Mouse (Mus musculus): ENCODE results near the gene Igsf9. TPM values are rescaled to one million over a fixed set of nuclear protein-coding genes. Genes with fewer than 3 reads are reported as not detected.

Gene Igsf9
- total and polyA plus RNA-seq, 3 experiments: 0.12 to 0.38 TPM; not detected in 1

DNA sequence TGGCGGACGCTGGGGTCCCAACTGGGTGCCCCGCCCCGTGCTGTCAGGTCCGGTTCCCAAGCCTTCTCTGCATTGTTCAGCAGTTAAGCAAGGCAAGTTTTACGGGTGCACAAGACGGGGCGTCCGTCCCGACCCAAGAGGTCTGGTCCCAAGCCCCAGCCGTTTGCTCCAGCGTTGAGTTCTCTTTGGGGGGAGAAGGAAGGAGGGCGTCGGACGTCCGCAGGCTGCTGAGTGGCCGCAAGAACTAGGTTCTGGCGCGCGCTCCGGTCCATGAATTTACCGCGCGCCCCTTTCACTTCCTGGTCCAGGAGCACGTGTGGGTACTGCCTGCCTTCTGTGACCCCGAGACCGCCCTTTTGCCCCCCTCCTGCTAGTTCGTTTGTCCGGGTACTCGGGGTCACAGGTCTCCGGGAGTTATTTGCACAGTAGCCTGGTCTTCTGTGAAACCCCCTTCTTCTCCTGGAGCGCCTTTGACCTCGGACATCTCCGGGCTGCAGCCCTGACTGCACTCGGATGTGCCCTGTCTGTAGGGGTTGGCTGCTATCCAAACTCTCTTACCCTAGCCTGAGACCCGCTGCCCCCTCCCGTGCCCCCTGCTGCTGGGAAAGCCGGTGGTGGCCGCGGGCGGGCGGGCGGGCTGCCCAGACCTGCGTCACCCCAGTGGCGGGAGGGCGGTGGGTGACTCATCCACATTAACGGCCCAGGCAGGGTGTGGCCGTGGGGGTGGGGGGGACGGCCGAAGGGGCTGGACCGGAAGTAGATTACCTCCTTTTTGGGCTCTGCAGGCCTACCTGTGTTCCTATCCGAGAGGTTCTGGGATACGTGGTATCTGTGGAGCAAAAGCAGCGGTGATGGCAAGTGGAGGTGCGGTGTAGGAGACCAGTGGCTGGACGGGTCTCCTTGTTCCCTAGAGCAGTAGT lies 19.1 kb downstream of the Igsf9 start:
- Histone ChIP-seq H3K79me2 (ENCODE audit: control insufficient read depth, insufficient read depth, low read length, poor library complexity) (peaks cover 43% of the 10 kb centered on the region), H3K9ac (ENCODE audit: control insufficient read depth, low read depth, low read length, poor library complexity, severe bottlenecking) (peak overlapping the region; percentile 92), H3K4me1 (ENCODE audit: control insufficient read depth in 1 of 2, insufficient read depth in 2 of 2, low read length in 2 of 2) (peaks cover 9 to 37% of the 10 kb centered on the region in 2 experiments), H3K9me3 (replicated peaks; ENCODE audit: insufficient read depth, low read length) (no peaks in the 10 kb centered on the region), H3K36me3 (ENCODE audit: control insufficient read depth in 1 of 2, insufficient read depth in 2 of 2, low read length in 2 of 2) (peaks cover 0 to 23% of the 10 kb centered on the region in 2 experiments; a peak in 2 of 4 replicates), H3K27me3 (ENCODE audit: control insufficient read depth in 1 of 2, insufficient read depth in 2 of 2, low read length in 2 of 2) (no peaks in the 10 kb centered on the region), H3K4me3 (ENCODE audit: control insufficient read depth in 1 of 2, insufficient read depth in 1 of 2, low read depth in 2 of 2, low read length in 2 of 2) (peak overlapping the region; percentile 65 to 91), H3K27ac (ENCODE audit: control insufficient read depth, low read depth, low read length) (peak overlapping the region; percentile 85)
- DNase-seq (ENCODE audit: low read depth, low spot score): peak; percentile 72
- TF ChIP-seq ETS1 (IDR thresholded peaks at IDR 0.05; ENCODE audit: low read depth, low read length): peak; percentile 8; the same call in 1 of the 2 replicates
- peak; percentile 75 for TF ChIP-seq SIN3A (IDR thresholded peaks at IDR 0.05; ENCODE audit: low read length)
- TF ChIP-seq ELF1 (IDR thresholded peaks at IDR 0.05; ENCODE audit: low read depth, low read length): 0 out of 2 replicates have a peak, but pooled peaks have one; percentile 30
- peak; percentile 40; the same call in 1 of the 2 replicates for TF ChIP-seq TCF12 (IDR thresholded peaks at IDR 0.05; ENCODE audit: low read depth, low read length)
- 0 out of 2 replicates have a peak, but pooled peaks have one; percentile 54 for TF ChIP-seq MAZ (IDR thresholded peaks at IDR 0.05; ENCODE audit: low read depth, low read length)
- TF ChIP-seq ZNF384 (IDR thresholded peaks at IDR 0.05; ENCODE audit: low read depth, low read length): no peak
- 0 out of 2 replicates have a peak, but pooled peaks have one; percentile 52 for TF ChIP-seq MYC (IDR thresholded peaks at IDR 0.05; ENCODE audit: low read depth, low read length)
- TF ChIP-seq POLR2AphosphoS5 (IDR thresholded peaks at IDR 0.05; ENCODE audit: borderline replicate concordance, low read depth, low read length): no peak
- peak; percentile 14; the same call in 1 of the 2 replicates for TF ChIP-seq MYB (IDR thresholded peaks at IDR 0.05; ENCODE audit: low read depth, low read length)
- peak in 1 of 2 experiments; percentile 67; a peak in 2 of 4 replicates for TF ChIP-seq EP300 (IDR thresholded peaks at IDR 0.05; ENCODE audit: low read depth in 1 of 2, low read length in 2 of 2)
- TF ChIP-seq NELFE (IDR thresholded peaks at IDR 0.05; ENCODE audit: low read depth, low read length): no peak; the same call in 1 of the 2 replicates
- TF ChIP-seq POLR2A (IDR thresholded peaks at IDR 0.05; ENCODE audit: control insufficient read depth in 1 of 2, insufficient read depth in 1 of 2, low read depth in 1 of 2, low read length in 2 of 2, poor library complexity in 1 of 2): peak in 1 of 2 experiments; percentile 17; a peak in 2 of 4 replicates
- 0 out of 2 replicates have a peak, but pooled peaks have one; percentile 13 for TF ChIP-seq USF1 (IDR thresholded peaks at IDR 0.05; ENCODE audit: low read depth, low read length)
- no peak for TF ChIP-seq USF2 (IDR thresholded peaks at IDR 0.05; ENCODE audit: borderline replicate concordance in 1 of 2, insufficient read depth in 1 of 2, low read depth in 1 of 2, low read length in 2 of 2)
- peak; percentile 39; the same call in 1 of the 2 replicates for TF ChIP-seq MAX (IDR thresholded peaks at IDR 0.05; ENCODE audit: low read length)

DNA sequence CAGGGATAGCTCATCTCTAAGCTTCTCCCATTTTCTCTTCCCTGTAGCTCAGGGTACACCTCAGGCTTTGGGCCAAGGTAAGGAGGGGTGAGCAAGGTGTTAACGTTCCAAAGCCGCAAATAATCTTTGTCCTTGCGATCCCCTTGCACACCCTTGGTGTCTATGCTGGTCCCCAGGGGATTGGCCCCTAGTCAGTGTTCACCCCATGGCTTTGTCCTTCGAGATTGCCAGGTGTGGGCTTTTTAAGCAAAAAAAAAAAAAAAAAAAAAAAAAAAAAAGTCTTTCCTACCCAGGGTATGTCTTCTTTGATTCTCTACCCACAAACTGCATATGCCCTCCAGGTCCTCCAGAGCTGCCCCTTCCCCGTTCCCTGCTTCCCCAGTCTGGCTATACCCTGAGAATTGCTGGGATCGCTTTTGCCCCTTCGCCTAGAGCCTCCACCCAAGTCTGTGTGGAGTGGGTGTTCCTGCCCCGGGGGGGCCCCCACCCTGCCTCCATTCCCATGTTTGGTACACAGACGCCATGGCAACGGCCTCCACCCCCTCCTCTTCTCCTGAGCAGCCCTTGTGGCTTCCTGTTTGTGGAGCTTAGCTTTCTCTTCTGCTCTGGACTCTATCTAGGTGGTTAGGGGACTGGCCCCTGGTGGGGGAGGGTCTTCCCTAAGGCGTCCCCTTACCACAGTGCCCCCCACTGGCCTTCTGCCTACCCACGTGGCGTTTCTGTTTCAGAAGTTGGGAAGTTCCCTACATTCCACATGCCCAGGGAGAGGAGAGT lies 20.0 kb downstream of the Igsf9 start:
- no peaks in the 10 kb centered on the region for H3K27me3 ChIP-seq (ENCODE audit: control insufficient read depth in 1 of 2, insufficient read depth in 2 of 2, low read length in 2 of 2)
- DNase-seq (ENCODE audit: low read depth, low spot score): peak; percentile 62
- peak overlapping the region; percentile 65 to 91 for H3K4me3 ChIP-seq (ENCODE audit: control insufficient read depth in 1 of 2, insufficient read depth in 1 of 2, low read depth in 2 of 2, low read length in 2 of 2)
- H3K27ac ChIP-seq (ENCODE audit: control insufficient read depth, low read depth, low read length): peak overlapping the region; percentile 78
- H3K79me2 ChIP-seq (ENCODE audit: control insufficient read depth, insufficient read depth, low read length, poor library complexity): peaks cover 43% of the 10 kb centered on the region
- peak overlapping the region; percentile 61 for H3K9ac ChIP-seq (ENCODE audit: control insufficient read depth, low read depth, low read length, poor library complexity, severe bottlenecking)
- TF ChIP-seq UBTF (IDR thresholded peaks at IDR 0.05; ENCODE audit: borderline replicate concordance, insufficient read depth, low read depth, low read length) (0 out of 2 replicates have a peak, but pooled peaks have one; percentile 32), ZNF384 (IDR thresholded peaks at IDR 0.05; ENCODE audit: low read depth, low read length) (peak; percentile 29; the same call in 1 of the 2 replicates), BHLHE40 (IDR thresholded peaks at IDR 0.05; ENCODE audit: borderline replicate concordance, low read depth, low read length) (0 out of 2 replicates have a peak, but pooled peaks have one; percentile 19), MXI1 (IDR thresholded peaks at IDR 0.05; ENCODE audit: low read depth, low read length) (peak; percentile 53), MAZ (IDR thresholded peaks at IDR 0.05; ENCODE audit: low read depth, low read length) (0 out of 2 replicates have a peak, but pooled peaks have one; percentile 22), GABPA (IDR thresholded peaks at IDR 0.05; ENCODE audit: low read depth, low read length) (no peak), ELF1 (IDR thresholded peaks at IDR 0.05; ENCODE audit: low read depth, low read length) (0 out of 2 replicates have a peak, but pooled peaks have one; percentile 35), EP300 (IDR thresholded peaks at IDR 0.05; ENCODE audit: low read depth in 1 of 2, low read length in 2 of 2) (0 out of 4 replicates have a peak, but pooled peaks of 1 of the 2 experiments have one; percentile 16), ZMIZ1 (IDR thresholded peaks at IDR 0.05; ENCODE audit: low read depth, low read length) (no peak), ETS1 (IDR thresholded peaks at IDR 0.05; ENCODE audit: low read depth, low read length) (peak; percentile 28; the same call in 1 of the 2 replicates)
- H3K9me3 ChIP-seq (replicated peaks; ENCODE audit: insufficient read depth, low read length): no peaks in the 10 kb centered on the region
- H3K4me1 ChIP-seq (ENCODE audit: control insufficient read depth in 1 of 2, insufficient read depth in 2 of 2, low read length in 2 of 2): peaks cover 9 to 37% of the 10 kb centered on the region in 2 experiments
- H3K36me3 ChIP-seq (ENCODE audit: control insufficient read depth in 1 of 2, insufficient read depth in 2 of 2, low read length in 2 of 2): peaks cover 0 to 25% of the 10 kb centered on the region in 2 experiments; a peak in 2 of 4 replicates
